Mouse (Mus musculus) intestine, embryonic 14.5 days (tissue): ENCODE measurements at regions not wholly inside any gene's neighbourhood (a gene's known extent, or its start where the extent isn't known, plus 50 kb on each side); places are given as distances from the start of the nearest gene placed in this dataset.

Experiments
- ATAC-seq: fragments of 200-750 bp; cut with Nextera tagmentation; replicated peaks from 2 replicates; pipeline ENCODE4 v1.8.0; 2017; ENCODE audit warnings: low read depth, moderate number of reproducible peaks, moderate TSS enrichment, moderate library complexity; ENCODE audit not compliant: low FRiP score, low TSS enrichment
- DNase-seq: peaks from one replicate; pipeline ENCODE4 v3.0.0-alpha.2; 2018; ENCODE audit warnings: low spot score
- H3K27ac ChIP-seq: fragments of 300-500 bp; sonication (generic); 2 replicates; pipeline ENCODE4 v1.5.1; 2014; ENCODE audit warnings: low read depth, mild to moderate bottlenecking, control low read depth
- H3K27me3 ChIP-seq: fragments of 300-500 bp; sonication (generic); replicated peaks from 2 replicates; pipeline ENCODE4 v1.6.1; 2014; ENCODE audit warnings: low read length, control low read depth; ENCODE audit not compliant: control insufficient read depth, insufficient read depth
- H3K36me3 ChIP-seq: fragments of 300-500 bp; sonication (generic); 2 replicates; pipeline ENCODE4 v1.6.1; 2014; ENCODE audit warnings: low read length, control low read depth; ENCODE audit not compliant: control insufficient read depth, insufficient read depth
- H3K4me1 ChIP-seq: fragments of 300-500 bp; sonication (generic); replicated peaks from 2 replicates; pipeline ENCODE4 v1.6.1; 2014; ENCODE audit warnings: low read length, control low read depth, mixed read lengths; ENCODE audit not compliant: control insufficient read depth, insufficient read depth
- H3K4me2 ChIP-seq: fragments of 300-500 bp; sonication (generic); 2 replicates; pipeline ENCODE4 v1.6.1; 2014; ENCODE audit warnings: low read length
- H3K4me3 ChIP-seq: fragments of 300-500 bp; sonication (generic); 2 replicates; pipeline ENCODE4 v1.5.1; 2014; ENCODE audit warnings: low read depth, low read length, control low read depth, mixed read lengths
- H3K9ac ChIP-seq: fragments of 300-500 bp; sonication (generic); 2 replicates; pipeline ENCODE4 v1.6.1; 2014; ENCODE audit warnings: mild to moderate bottlenecking, low read length
- H3K9me3 ChIP-seq: fragments of 300-500 bp; sonication (generic); 2 replicates; pipeline ENCODE4 v1.6.1; 2016; ENCODE audit warnings: low read length, control low read depth; ENCODE audit not compliant: control insufficient read depth
- WGBS: fragments of 180-500 bp; shearing (Covaris S2); extraction: QIAGEN DNeasy Blood & Tissue Kit; methylation state at CpG from one replicate; pipeline ENCODE4 v1.1.7; 2014; 5-methylcytosine and 5-hydroxymethylcytosine counted together

- H3K27me3 ChIP-seq, result no peaks in the 10 kb centered on the region
- no peak overlapping the region for H3K4me3 ChIP-seq
- H3K36me3 ChIP-seq, result no peaks in the 10 kb centered on the region
- ATAC-seq (no peak), DNase-seq (no peak)
- no peak overlapping the region for H3K27ac ChIP-seq
- no peaks in the 10 kb centered on the region for H3K9me3 ChIP-seq
- no peaks in the 10 kb centered on the region for H3K4me1 ChIP-seq
- H3K4me2 ChIP-seq, result no peak overlapping the region
- no peak overlapping the region for H3K9ac ChIP-seq
- 75% methylated on average over 3 of the region's 3 CpGs for WGBS
Observed at GRCm38 (mm10) chr5:85753109-85753508, 312.3 kb downstream of the Cenpc1 start.

DNA sequence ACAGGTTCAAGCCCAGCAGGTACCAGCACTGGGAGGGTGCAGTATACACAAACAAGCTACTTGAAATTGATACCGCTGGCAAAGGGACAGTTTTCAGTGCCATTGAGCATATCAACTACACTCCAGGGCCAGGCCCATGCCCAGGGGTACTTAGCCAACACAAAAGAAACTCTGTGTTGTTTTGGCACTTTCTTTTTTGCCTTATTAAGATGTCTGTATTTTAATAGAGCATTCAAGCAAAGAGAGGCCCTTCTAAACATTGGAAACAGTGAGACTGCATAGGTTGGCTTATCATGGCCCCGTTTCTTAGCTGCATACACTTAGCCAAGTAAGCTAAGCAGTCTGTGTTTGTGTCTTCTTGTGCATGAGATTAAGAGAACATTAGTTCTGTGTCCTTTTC, 313.7 kb downstream of the Cenpc1 start:
- H3K36me3 ChIP-seq, result no peaks in the 10 kb centered on the region
- ATAC-seq (no peak), DNase-seq (no peak)
- no peaks in the 10 kb centered on the region for H3K4me1 ChIP-seq
- H3K27me3 ChIP-seq, result no peaks in the 10 kb centered on the region
- H3K4me2 ChIP-seq, result no peak overlapping the region
- H3K4me3 ChIP-seq, result no peak overlapping the region
- H3K27ac ChIP-seq, result no peak overlapping the region
- H3K9ac ChIP-seq, result no peak overlapping the region
- no peaks in the 10 kb centered on the region for H3K9me3 ChIP-seq
- 79% methylated on average over 2 of the region's 2 CpGs for WGBS

DNA sequence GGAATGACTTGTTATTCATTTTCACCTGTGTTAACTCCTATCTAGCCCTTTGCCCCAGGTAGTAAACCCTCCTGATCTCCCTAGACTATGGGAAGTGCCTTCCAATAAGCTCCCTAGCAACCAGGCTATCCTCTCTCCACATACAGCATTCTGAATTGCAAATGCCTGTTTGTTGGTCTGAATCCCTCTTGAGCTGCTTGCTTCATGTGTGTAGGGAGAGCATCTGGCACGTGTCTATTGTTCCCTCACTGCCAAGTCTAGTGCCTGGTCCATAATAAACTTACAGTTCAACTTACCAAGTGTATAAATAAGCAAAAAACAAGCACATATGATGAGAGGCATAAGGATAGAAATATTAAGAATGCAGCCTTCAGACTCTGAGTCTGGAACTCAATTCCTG, 314.5 kb downstream of the Cenpc1 start:
- Histone ChIP-seq H3K9ac (no peak overlapping the region), H3K27me3 (no peaks in the 10 kb centered on the region), H3K27ac (no peak overlapping the region), H3K4me3 (no peak overlapping the region), H3K9me3 (no peaks in the 10 kb centered on the region), H3K4me2 (no peak overlapping the region), H3K4me1 (no peaks in the 10 kb centered on the region), H3K36me3 (no peaks in the 10 kb centered on the region)
- ATAC-seq, result no peak
- no peak for DNase-seq
- WGBS, result 72% methylated on average over 1 of the region's 1 CpGs

DNA sequence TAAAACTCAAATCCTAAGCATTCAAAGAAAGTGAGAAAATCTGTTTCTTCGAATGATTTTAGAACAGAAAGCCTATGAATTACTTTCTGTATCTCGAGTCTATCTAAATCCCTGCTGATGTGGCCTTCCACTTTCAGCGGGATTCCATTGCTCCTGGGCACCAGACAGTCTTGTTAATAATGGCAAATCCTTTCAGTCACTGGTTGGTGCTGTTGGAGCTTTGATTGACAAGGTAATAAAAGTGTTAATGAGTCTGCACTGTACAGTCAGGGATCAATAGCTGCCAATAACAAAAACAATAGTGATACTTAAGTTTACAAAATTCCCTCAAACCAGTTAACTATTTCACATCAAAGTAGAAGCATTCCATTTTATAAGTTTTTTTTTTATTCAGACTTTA, 335.8 kb downstream of the Cenpc1 start:
- 67% methylated on average over 3 of the region's 3 CpGs for WGBS
- DNase-seq, result no peak

DNA sequence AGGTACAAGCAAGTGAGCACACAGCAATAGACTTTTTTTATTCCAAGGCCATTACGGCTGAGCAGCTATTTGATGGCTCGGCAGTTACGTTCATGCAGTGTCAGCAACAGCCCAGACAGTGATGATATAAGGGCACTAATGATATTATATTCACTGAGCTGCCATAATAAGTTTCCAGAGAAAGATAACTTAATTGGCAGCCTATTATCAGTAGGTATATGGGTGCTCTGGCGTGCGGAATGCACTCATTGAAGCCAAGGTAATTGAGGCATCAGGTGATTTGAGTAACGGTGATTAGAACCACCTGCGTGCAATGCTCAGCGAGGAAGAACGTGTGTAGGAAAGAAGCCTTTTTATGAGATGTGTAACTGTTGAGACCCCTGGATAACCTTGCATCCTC, 358.0 kb downstream of the Cenpc1 start:
- WGBS, result 77% methylated on average over 9 of the region's 9 CpGs
- Histone ChIP-seq H3K4me2 (no peak overlapping the region), H3K4me3 (no peak overlapping the region), H3K9ac (no peak overlapping the region), H3K9me3 (no peaks in the 10 kb centered on the region), H3K4me1 (no peaks in the 10 kb centered on the region), H3K27ac (no peak overlapping the region), H3K36me3 (no peaks in the 10 kb centered on the region), H3K27me3 (no peaks in the 10 kb centered on the region)
- ATAC-seq (no peak), DNase-seq (no peak)

More for the DNA sequence above, 335.8 kb downstream of the Cenpc1 start:
- Histone ChIP-seq H3K4me2 (no peak overlapping the region), H3K9me3 (no peaks in the 10 kb centered on the region), H3K9ac (no peak overlapping the region), H3K4me1 (no peaks in the 10 kb centered on the region), H3K27me3 (no peaks in the 10 kb centered on the region), H3K36me3 (no peaks in the 10 kb centered on the region), H3K4me3 (no peak overlapping the region), H3K27ac (no peak overlapping the region)
- no peak for ATAC-seq

GRCm38 (mm10) chr5:85706598-85706997, 358.8 kb downstream of the Cenpc1 start:
- ATAC-seq (no peak), DNase-seq (no peak)
- Histone ChIP-seq H3K27me3 (no peaks in the 10 kb centered on the region), H3K9ac (no peak overlapping the region), H3K36me3 (no peaks in the 10 kb centered on the region), H3K9me3 (no peaks in the 10 kb centered on the region), H3K4me1 (no peaks in the 10 kb centered on the region), H3K4me2 (no peak overlapping the region), H3K4me3 (no peak overlapping the region), H3K27ac (no peak overlapping the region)
- WGBS, result 66% methylated on average over 1 of the region's 1 CpGs

DNA sequence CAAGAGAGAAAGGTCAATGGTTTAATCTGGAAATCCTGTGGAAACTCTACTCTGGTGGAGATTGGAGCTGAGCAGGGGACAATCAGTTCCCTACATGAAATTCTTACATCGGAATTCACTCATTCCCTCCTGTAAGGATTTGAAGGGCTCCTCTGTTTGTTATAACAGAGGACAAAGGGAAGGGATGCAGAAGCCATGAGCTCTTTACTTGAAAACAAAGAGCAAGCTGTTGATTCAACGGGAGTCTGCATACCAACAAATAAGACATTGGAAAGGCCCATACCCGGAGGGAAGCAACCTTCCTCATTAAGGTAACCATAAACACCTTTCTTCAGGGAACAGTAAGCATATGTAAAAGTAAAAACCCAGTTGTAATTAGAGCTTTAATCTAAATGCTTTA, 359.3 kb downstream of the Cenpc1 start:
- no peak for DNase-seq
- Histone ChIP-seq H3K4me1 (no peaks in the 10 kb centered on the region), H3K27ac (no peak overlapping the region), H3K4me2 (no peak overlapping the region), H3K9ac (no peak overlapping the region), H3K9me3 (no peaks in the 10 kb centered on the region), H3K36me3 (no peaks in the 10 kb centered on the region), H3K4me3 (no peak overlapping the region), H3K27me3 (no peaks in the 10 kb centered on the region)
- no peak for ATAC-seq
- WGBS, result 48% methylated on average over 3 of the region's 3 CpGs

- Histone ChIP-seq H3K4me2 (no peak overlapping the region), H3K27ac (no peak overlapping the region), H3K36me3 (no peaks in the 10 kb centered on the region), H3K4me3 (no peak overlapping the region), H3K4me1 (no peaks in the 10 kb centered on the region), H3K27me3 (no peaks in the 10 kb centered on the region), H3K9ac (no peak overlapping the region), H3K9me3 (no peaks in the 10 kb centered on the region)
- DNase-seq (no peak), ATAC-seq (no peak)
- 84% methylated on average over 4 of the region's 4 CpGs for WGBS
Observed at GRCm38 (mm10) chr5:85677872-85678271, 387.5 kb downstream of the Cenpc1 start.

- no peak overlapping the region for H3K9ac ChIP-seq
- H3K4me3 ChIP-seq, result no peak overlapping the region
- H3K4me1 ChIP-seq, result no peaks in the 10 kb centered on the region
- no peaks in the 10 kb centered on the region for H3K27me3 ChIP-seq
- ATAC-seq, result no peak
- no peak overlapping the region for H3K4me2 ChIP-seq
- no peak for DNase-seq
- no peaks in the 10 kb centered on the region for H3K9me3 ChIP-seq
- no peaks in the 10 kb centered on the region for H3K36me3 ChIP-seq
- WGBS, result 70% methylated on average over 1 of the region's 1 CpGs
- H3K27ac ChIP-seq, result no peak overlapping the region
Observed at GRCm38 (mm10) chr5:85671121-85671520, 394.3 kb downstream of the Cenpc1 start.
